Mouse (Mus musculus) hindbrain, postnatal 0 days (tissue): ENCODE measurements around the gene Soga1. TPM values are rescaled to one million over a fixed set of nuclear protein-coding genes. Genes with fewer than 3 reads are reported as not detected.

Source experiments
- ATAC-seq: fragments of 200-750 bp; cut with Nextera tagmentation; 2 replicates; pipeline ENCODE4 v1.8.0; 2017; ENCODE audit warnings: mild to moderate bottlenecking, moderate TSS enrichment, moderate library complexity
- DNase-seq: peaks from one replicate; pipeline ENCODE4 v3.0.0-alpha.2; 2015; ENCODE audit warnings: low spot score
- H3K27ac ChIP-seq: fragments of 300-500 bp; sonication (generic); 2 replicates; pipeline ENCODE4 v1.5.1; 2014; ENCODE audit warnings: mild to moderate bottlenecking
- H3K27me3 ChIP-seq: fragments of 300-500 bp; sonication (generic); 2 replicates; pipeline ENCODE4 v1.6.1; 2014; ENCODE audit warnings: low read length, mixed read lengths; ENCODE audit not compliant: insufficient read depth
- H3K36me3 ChIP-seq: fragments of 300-500 bp; sonication (generic); 2 replicates; pipeline ENCODE4 v1.6.1; 2014; ENCODE audit warnings: low read length, mixed read lengths; ENCODE audit not compliant: insufficient read depth
- H3K4me1 ChIP-seq: fragments of 300-500 bp; sonication (generic); 2 replicates; pipeline ENCODE4 v1.6.1; 2014; ENCODE audit warnings: antibody characterized with exemption, low read length, mixed read lengths; ENCODE audit not compliant: insufficient read depth
- H3K4me2 ChIP-seq: fragments of 300-500 bp; sonication (generic); 2 replicates; pipeline ENCODE4 v1.6.1; 2014; ENCODE audit warnings: low read depth, mild to moderate bottlenecking, low read length, moderate library complexity, mixed read lengths
- H3K4me3 ChIP-seq: fragments of 300-500 bp; sonication (generic); 2 replicates; pipeline ENCODE4 v1.5.1; 2014; ENCODE audit warnings: low read length
- H3K9ac ChIP-seq: fragments of 300-500 bp; sonication (generic); replicated peaks from 2 replicates; pipeline ENCODE4 v1.6.1; 2014; ENCODE audit warnings: mild to moderate bottlenecking, low read length, moderate library complexity, mixed read lengths
- H3K9me3 ChIP-seq: fragments of 300-500 bp; sonication (generic); 2 replicates; pipeline ENCODE4 v1.6.1; 2016; ENCODE audit warnings: low read length, mixed read lengths
- CTCF ChIP-seq: IDR thresholded peaks from 2 replicates; pipeline ENCODE4 v1.5.1; 2016; ENCODE audit warnings: antibody characterized with exemption, control low read depth, low read depth
- WGBS: fragments of 180-500 bp; shearing (Covaris S2); extraction: QIAGEN DNeasy Blood & Tissue Kit; methylation state at CpG from one replicate; pipeline ENCODE4 v1.1.7; 2014; 5-methylcytosine and 5-hydroxymethylcytosine counted together
- polyA plus RNA-seq: library from polyadenylated mRNA; unstranded; fragments of >200 nt; fragmentation: Nextera tagmentation; extraction: Ambion mirVana; gene quantifications from 2 replicates; pipeline ENCODE4 v1.2.1, GENCODE M21; 2015
- total RNA-seq: library from RNA; depleted of rRNA; stranded (reverse); fragments of >200 nt; gene quantifications from 2 replicates; pipeline ENCODE4 v1.2.3, GENCODE M21; 2014

The Soga1 gene
- total and polyA plus RNA-seq, 2 experiments from 2014 or later, result 3.5 to 120 TPM

DNA sequence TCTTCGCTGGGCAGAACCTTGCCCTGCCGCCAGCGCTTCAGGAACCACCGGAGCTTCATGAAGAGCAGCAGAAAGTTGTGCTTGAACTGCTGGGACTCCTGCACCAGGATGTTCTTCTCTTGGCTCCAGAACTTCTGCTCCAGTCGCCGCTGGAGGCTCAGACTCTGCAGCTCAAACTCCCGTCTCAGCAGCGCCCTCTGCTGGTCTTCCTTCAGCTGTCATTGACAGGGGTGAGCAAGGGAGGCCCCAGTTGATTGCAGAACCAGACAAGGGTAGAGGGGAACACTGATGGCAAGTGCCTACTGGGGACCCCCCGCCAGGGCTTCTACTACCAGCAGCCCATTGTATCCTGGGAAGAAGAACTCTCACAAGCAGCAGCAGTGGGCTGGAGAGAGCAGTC is 48.2 kb downstream of the Soga1 start:
- ATAC-seq, result peak; percentile 76; the same call in 1 of the 2 replicates
- 40% methylated on average over 9 of the region's 9 CpGs for WGBS

DNA sequence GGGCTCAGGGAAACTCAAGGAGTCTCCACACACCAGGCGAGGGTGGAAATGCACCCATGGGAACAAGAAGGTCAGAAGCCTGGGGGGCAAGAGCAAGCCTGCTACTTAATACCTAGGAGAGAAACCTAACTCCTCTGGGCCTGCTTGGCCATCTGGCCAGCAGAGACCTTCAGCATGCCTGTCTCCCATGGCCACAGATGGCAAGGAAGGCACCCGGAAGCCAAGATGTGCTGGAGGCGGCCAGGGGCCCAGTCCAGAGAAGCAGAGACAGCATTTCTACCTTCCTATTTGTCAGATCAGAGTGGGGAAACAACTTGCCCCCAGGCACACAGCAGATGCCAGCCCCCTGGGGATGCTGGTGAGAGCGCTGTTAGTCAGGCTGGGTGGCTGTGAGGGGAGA is 50.8 kb downstream of the Soga1 start:
- WGBS, result 83% methylated on average over 4 of the region's 4 CpGs
- no peak for DNase-seq
- peaks cover 87% of the 10 kb centered on the region for H3K36me3 ChIP-seq

More for the DNA sequence above, 48.2 kb downstream of the Soga1 start:
- no peak overlapping the region for H3K4me3 ChIP-seq
- H3K9ac ChIP-seq, result no peak overlapping the region
- no peaks in the 10 kb centered on the region for H3K4me1 ChIP-seq
- H3K36me3 ChIP-seq, result peaks cover 78% of the 10 kb centered on the region
- no peak overlapping the region for H3K27ac ChIP-seq
- no peak overlapping the region for H3K4me2 ChIP-seq
- peak; percentile 90 for DNase-seq
- H3K9me3 ChIP-seq, result no peaks in the 10 kb centered on the region
- peak; percentile 92 for TF ChIP-seq CTCF
- no peaks in the 10 kb centered on the region for H3K27me3 ChIP-seq

GRCm38 (mm10) chr2:157027106-157028008 is 51.7 kb downstream of the Soga1 start:
- peak; percentile 14; the same call in 1 of the 2 replicates for TF ChIP-seq CTCF
- Histone ChIP-seq H3K4me3 (no peak overlapping the region), H3K27ac (no peak overlapping the region), H3K36me3 (peaks cover 90% of the 10 kb centered on the region), H3K27me3 (no peaks in the 10 kb centered on the region), H3K9ac (no peak overlapping the region), H3K4me1 (no peaks in the 10 kb centered on the region), H3K9me3 (no peaks in the 10 kb centered on the region), H3K4me2 (no peak overlapping the region)
- peak; percentile 64 for DNase-seq
- 0 out of 2 replicates have a peak, but pooled peaks have one; percentile 39 for ATAC-seq
- WGBS, result 78% methylated on average over 21 of the region's 21 CpGs

More for the DNA sequence above, 50.8 kb downstream of the Soga1 start:
- Histone ChIP-seq H3K27me3 (no peaks in the 10 kb centered on the region), H3K4me1 (no peaks in the 10 kb centered on the region), H3K4me2 (no peak overlapping the region), H3K9me3 (no peaks in the 10 kb centered on the region), H3K4me3 (no peak overlapping the region), H3K9ac (no peak overlapping the region), H3K27ac (no peak overlapping the region)
- TF ChIP-seq CTCF, result no peak
- no peak for ATAC-seq

- DNase-seq (no peak), ATAC-seq (no peak)
- no peak overlapping the region for H3K9ac ChIP-seq
- no peaks in the 10 kb centered on the region for H3K9me3 ChIP-seq
- H3K4me3 ChIP-seq, result no peak overlapping the region
- no peak overlapping the region for H3K27ac ChIP-seq
- peaks cover 89% of the 10 kb centered on the region for H3K36me3 ChIP-seq
- WGBS, result 91% methylated on average over 16 of the region's 16 CpGs
- H3K27me3 ChIP-seq, result no peaks in the 10 kb centered on the region
- no peaks in the 10 kb centered on the region for H3K4me1 ChIP-seq
- H3K4me2 ChIP-seq, result no peak overlapping the region
- TF ChIP-seq CTCF, result no peak
These were observed 57.9 kb downstream of the Soga1 start for GRCm38 (mm10) chr2:157021156-157021555.

DNA sequence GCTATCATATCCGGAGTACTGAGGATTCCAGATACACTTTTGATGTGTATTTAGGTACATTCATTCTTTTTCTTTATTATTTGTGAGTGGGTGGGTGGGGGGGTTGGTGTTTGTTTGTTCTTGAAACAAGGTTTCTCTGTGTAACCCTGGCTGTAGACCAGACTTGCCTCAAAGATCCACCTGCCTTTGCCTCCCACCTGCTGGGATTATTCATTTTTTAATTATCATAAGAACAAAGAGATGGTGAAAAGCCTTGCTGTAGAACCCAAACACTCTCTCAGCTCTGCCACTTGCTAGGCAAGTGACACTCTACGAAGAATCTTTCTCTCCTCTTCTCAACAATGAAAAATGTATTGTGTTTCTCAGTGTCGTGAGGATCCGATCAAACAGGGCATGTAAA is 59.8 kb downstream of the Soga1 start:
- 69% methylated on average over 4 of the region's 4 CpGs for WGBS
- H3K27me3 ChIP-seq, result no peaks in the 10 kb centered on the region
- H3K4me1 ChIP-seq, result no peaks in the 10 kb centered on the region
- no peak overlapping the region for H3K4me3 ChIP-seq
- no peaks in the 10 kb centered on the region for H3K9me3 ChIP-seq
- no peak overlapping the region for H3K9ac ChIP-seq
- peaks cover 82% of the 10 kb centered on the region for H3K36me3 ChIP-seq
- no peak for TF ChIP-seq CTCF
- DNase-seq, result no peak
- H3K27ac ChIP-seq, result no peak overlapping the region
- no peak overlapping the region for H3K4me2 ChIP-seq
- ATAC-seq, result no peak

DNA sequence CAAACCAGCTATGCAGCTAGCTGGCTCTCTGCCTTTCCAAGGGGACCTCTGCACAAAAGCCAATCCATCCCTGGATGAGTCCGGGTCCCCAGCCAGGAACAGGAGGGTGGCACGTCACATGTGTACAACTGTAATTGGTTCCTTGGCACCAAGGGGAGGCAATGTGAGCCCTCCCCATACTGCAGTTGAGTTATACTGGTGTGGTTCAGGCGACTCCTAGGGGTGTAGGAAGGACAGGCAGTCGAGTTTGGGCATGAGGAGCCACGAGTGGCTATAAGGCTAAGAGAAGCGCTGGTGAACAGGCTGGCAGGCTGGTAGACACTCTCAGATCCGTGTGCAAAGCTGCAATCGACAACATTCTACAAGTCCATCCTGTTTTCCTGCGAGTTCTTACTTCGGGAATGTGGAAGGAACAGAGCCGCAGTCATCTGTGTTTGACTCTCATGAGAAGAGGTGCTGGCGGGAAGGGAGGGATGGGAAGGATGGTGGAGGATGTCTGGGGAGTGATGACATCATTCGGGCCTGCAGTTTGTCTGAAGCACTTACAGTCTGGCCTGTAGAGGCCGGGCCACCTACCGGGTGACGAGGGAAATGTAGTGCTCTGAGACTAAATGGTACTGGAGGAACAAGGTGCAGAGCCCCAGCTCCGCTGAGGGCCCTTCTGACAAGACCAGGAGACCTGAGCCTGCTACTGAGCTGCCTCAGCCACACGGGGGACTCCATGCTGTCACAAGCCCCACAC is 62.4 kb downstream of the Soga1 start:
- Histone ChIP-seq H3K9me3 (no peaks in the 10 kb centered on the region), H3K4me2 (no peak overlapping the region), H3K4me3 (no peak overlapping the region), H3K9ac (no peak overlapping the region), H3K27ac (no peak overlapping the region), H3K36me3 (peaks cover 57% of the 10 kb centered on the region), H3K27me3 (no peaks in the 10 kb centered on the region), H3K4me1 (no peaks in the 10 kb centered on the region)
- WGBS, result 81% methylated on average over 18 of the region's 18 CpGs
- ATAC-seq (0 out of 2 replicates have a peak, but pooled peaks have one; percentile 12), DNase-seq (no peak)
- TF ChIP-seq CTCF, result peak; percentile 30; the same call in 1 of the 2 replicates
